Mouse (Mus musculus) lung, embryonic 15.5 days (tissue): ENCODE data around the gene Ppfia3. TPM values are rescaled to one million over a fixed set of nuclear protein-coding genes. Genes with fewer than 3 reads are reported as not detected.

Experiments
- ATAC-seq: fragments of 200-750 bp; cut with Nextera tagmentation; 2 replicates; pipeline ENCODE4 v1.8.0; 2017; ENCODE audit warnings: moderate number of reproducible peaks, borderline replicate concordance; ENCODE audit not compliant: low FRiP score, low TSS enrichment; ENCODE audit errors: extremely low read depth
- H3K27ac ChIP-seq: fragments of 300-500 bp; sonication (generic); 2 replicates; pipeline ENCODE4 v1.5.1; 2015; ENCODE audit warnings: moderate library complexity, mild to moderate bottlenecking, inconsistent platforms
- H3K27me3 ChIP-seq: fragments of 300-500 bp; sonication (generic); 2 replicates; pipeline ENCODE4 v1.6.1; 2015; ENCODE audit warnings: inconsistent platforms
- H3K36me3 ChIP-seq: fragments of 300-500 bp; sonication (generic); 2 replicates; pipeline ENCODE4 v1.6.1; 2015; ENCODE audit warnings: inconsistent platforms
- H3K4me1 ChIP-seq: fragments of 300-500 bp; sonication (generic); 2 replicates; pipeline ENCODE4 v1.6.1; 2015; ENCODE audit warnings: inconsistent platforms
- H3K4me2 ChIP-seq: fragments of 300-500 bp; sonication (generic); 2 replicates; pipeline ENCODE4 v1.6.1; 2015; ENCODE audit warnings: inconsistent platforms, mild to moderate bottlenecking, moderate library complexity
- H3K4me3 ChIP-seq: fragments of 300-500 bp; sonication (generic); 2 replicates; pipeline ENCODE4 v1.5.1; 2015; ENCODE audit warnings: mild to moderate bottlenecking, inconsistent platforms
- H3K9ac ChIP-seq: fragments of 300-500 bp; sonication (generic); 2 replicates; pipeline ENCODE4 v1.6.1; 2015; ENCODE audit warnings: inconsistent platforms
- H3K9me3 ChIP-seq: fragments of 300-500 bp; sonication (generic); 2 replicates; pipeline ENCODE4 v1.6.1; 2016; ENCODE audit warnings: inconsistent platforms
- WGBS: fragments of 180-500 bp; shearing (Covaris S2); methylation state at CpG from one replicate; pipeline ENCODE4 v1.1.7; 2015; 5-methylcytosine and 5-hydroxymethylcytosine counted together
- polyA plus RNA-seq: library from polyadenylated mRNA; unstranded; fragments of >200 nt; fragmentation: Nextera tagmentation; extraction: Ambion mirVana; gene quantifications from 2 replicates; pipeline ENCODE4 v1.2.1, GENCODE M21; 2015

Ppfia3 gene
- polyA plus RNA-seq, 1 experiment from 2014 or later: 3.1 TPM

DNA sequence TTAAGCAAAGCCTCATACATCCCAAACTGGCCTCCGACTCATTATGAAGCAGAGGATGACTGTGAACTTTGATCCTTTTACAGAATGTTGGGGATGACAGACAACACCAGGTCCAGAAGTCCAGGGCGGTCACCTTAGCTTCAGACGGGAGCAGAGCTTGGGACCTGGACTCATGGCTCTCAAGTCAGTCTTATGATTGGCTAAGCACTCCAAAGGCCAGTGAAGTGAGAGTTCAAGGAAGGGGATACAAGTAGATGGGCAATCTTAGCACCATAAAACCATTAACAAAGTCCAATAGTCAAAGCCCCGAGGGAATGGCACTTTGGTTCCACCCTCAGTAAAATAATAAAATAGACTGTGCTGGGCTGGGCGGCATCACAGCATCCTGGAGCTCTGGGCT, 43.8 kb downstream of the Ppfia3 start:
- H3K9me3 ChIP-seq: no peaks in the 10 kb centered on the region
- WGBS: 87% methylated on average over 5 of the region's 5 CpGs
- H3K27me3 ChIP-seq: no peaks in the 10 kb centered on the region
- no peaks in the 10 kb centered on the region for H3K4me1 ChIP-seq
- no peak overlapping the region for H3K4me2 ChIP-seq
- no peak overlapping the region for H3K9ac ChIP-seq
- no peak overlapping the region for H3K4me3 ChIP-seq
- H3K27ac ChIP-seq: no peak overlapping the region
- ATAC-seq: no peak
- peaks cover 32% of the 10 kb centered on the region for H3K36me3 ChIP-seq

DNA sequence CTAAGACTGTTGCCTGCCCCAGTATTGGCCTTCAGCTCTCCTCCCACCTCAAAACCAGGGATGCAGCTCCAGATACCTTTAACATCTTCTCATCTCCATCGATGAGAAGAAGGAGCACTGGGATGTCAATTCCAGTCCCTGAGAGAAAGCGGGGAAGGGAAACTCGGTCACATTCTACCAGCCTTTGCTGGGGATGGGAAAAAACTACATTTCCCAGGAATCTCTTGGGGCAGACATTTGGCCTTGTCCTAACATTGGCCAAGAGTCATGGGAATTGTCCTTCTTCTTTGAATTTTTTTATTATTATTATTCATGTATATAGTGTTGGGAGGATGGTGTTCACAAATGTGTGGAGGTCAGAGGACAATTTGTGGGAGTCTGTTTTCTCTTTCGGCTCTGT, 44.6 kb downstream of the Ppfia3 start:
- H3K4me2 ChIP-seq: no peak overlapping the region
- no peak overlapping the region for H3K9ac ChIP-seq
- no peaks in the 10 kb centered on the region for H3K9me3 ChIP-seq
- WGBS: 84% methylated on average over 4 of the region's 4 CpGs
- H3K27ac ChIP-seq: no peak overlapping the region
- H3K36me3 ChIP-seq: peaks cover 32% of the 10 kb centered on the region
- H3K4me1 ChIP-seq: no peaks in the 10 kb centered on the region
- H3K4me3 ChIP-seq: no peak overlapping the region
- ATAC-seq: no peak
- H3K27me3 ChIP-seq: no peaks in the 10 kb centered on the region

DNA sequence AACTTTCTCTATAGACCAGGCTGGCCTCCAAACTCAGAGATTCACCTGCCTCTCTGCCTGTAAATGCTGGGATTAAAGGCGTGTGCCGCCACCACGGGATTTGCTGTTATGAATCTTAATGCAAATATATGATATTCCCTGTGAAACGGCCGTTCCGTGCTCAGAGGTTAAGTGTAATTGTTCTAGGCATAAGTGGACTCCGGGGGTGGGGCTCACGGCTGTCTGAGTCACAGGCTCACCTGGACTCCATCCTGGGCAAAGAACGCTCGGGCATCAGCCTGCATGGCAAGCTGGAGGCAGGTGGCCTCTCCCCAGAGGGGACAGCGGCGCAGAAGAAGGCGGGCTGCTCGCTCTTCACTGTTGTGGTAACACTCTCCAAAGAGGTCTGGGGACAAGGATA, 50.3 kb downstream of the Ppfia3 start:
- peaks cover 10% of the 10 kb centered on the region for H3K4me1 ChIP-seq

DNA sequence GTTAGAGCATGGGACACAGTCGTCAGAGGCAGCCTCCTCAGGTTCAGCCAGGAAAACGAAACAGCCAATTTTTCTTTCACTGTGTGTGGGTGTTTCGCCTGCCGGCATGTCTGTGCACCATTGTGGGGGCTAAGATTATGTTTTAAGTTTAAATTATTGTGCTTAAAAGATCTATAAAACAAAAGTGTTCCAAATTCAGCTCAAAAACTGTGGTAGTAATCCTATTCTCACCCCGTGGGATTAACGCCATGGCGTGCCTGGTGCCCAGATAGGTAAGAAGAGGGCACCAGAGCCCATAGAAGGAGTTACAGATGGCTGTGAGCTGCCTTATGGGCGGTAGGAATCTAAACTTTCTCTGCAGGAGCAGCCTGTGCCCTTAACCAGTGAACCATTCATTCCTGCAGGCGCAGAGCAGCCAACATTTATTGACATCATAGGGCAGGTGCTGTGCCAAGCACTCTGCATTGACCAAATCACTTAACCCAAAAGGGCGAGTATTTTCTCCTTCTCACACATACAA, 51.6 kb downstream of the Ppfia3 start:
- Histone ChIP-seq H3K4me3 (no peak overlapping the region), H3K9ac (no peak overlapping the region), H3K4me2 (no peak overlapping the region), H3K27me3 (no peaks in the 10 kb centered on the region), H3K27ac (no peak overlapping the region), H3K9me3 (no peaks in the 10 kb centered on the region), H3K4me1 (peaks cover 10% of the 10 kb centered on the region), H3K36me3 (peaks cover 17% of the 10 kb centered on the region; the same call in 1 of the 2 replicates)
- no peak for ATAC-seq
- 78% methylated on average over 10 of the region's 10 CpGs for WGBS

More for the DNA sequence above, 50.3 kb downstream of the Ppfia3 start:
- 76% methylated on average over 14 of the region's 14 CpGs for WGBS
- no peak for ATAC-seq
- Histone ChIP-seq H3K27ac (no peak overlapping the region), H3K9me3 (no peaks in the 10 kb centered on the region), H3K4me3 (no peak overlapping the region), H3K9ac (no peak overlapping the region), H3K36me3 (peaks cover 17% of the 10 kb centered on the region; the same call in 1 of the 2 replicates), H3K4me2 (no peak overlapping the region), H3K27me3 (no peaks in the 10 kb centered on the region)

DNA sequence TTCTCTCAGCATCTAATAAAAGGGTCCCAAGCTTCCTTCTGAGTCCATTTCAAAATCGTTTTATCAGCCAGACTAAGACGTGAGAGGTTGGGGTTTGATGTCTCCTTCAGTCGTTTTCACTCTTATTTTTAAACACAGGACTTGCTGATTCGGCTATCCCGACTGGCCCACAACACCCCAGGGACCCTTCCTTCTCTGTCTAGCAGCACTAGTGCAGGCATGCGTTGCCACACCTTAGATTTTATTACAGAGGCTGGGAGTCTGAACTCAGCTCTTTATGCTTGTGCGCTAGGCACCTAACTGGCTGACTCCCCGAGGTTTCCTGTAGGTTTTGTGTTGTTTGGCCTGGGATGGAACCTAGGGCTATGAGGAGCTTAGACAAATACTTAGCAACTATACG, 53.3 kb downstream of the Ppfia3 start:
- Histone ChIP-seq H3K9me3 (no peaks in the 10 kb centered on the region), H3K27ac (peak overlapping the region; percentile 24; the same call in 1 of the 2 replicates), H3K36me3 (peaks cover 15% of the 10 kb centered on the region; the same call in 1 of the 2 replicates), H3K4me1 (peaks cover 10% of the 10 kb centered on the region), H3K9ac (no peak overlapping the region), H3K4me3 (no peak overlapping the region), H3K27me3 (no peaks in the 10 kb centered on the region), H3K4me2 (no peak overlapping the region)
- no peak for ATAC-seq
- WGBS: 31% methylated on average over 9 of the region's 9 CpGs

DNA sequence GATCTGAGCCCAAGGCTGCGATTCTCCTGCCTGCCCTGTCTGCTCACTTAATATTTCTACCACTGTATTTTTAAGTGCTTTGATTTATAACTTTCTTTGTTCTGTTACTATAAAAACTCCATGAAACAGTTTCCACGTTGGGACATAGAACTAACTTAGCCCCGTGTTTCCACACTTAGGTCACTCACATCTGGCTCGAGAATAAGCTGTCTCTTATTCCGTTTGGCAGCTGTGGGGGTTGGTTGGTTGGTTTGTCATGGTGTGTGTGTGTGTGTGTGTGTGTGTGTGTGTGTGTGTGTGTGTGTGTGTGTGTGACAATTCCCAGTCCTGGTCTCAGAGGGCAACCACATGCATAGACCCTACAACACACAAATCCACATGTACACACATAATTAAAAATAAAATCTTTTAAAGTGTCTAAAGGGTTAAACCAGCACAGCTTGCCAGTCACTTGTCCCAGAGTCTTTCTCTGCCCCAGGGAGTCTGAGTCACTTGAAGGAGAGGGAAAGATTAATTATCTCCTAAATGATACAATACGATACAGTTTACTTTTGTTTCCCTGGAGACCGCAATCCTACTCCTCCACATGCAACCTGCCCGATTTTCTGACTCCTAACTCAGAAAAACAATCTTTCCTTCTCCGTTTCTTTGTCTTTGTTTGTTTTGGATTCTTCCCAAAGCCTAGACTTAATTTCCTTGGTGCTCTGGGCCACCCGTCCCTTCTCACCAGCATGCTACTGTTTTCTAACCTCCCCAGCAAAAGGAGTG, 53.9 kb downstream of the Ppfia3 start:
- ATAC-seq: no peak
- Histone ChIP-seq H3K27ac (peak overlapping the region; percentile 24; the same call in 1 of the 2 replicates), H3K4me3 (no peak overlapping the region), H3K27me3 (no peaks in the 10 kb centered on the region), H3K36me3 (0 out of 2 replicates have a peak, but pooled peaks cover 13% of the 10 kb centered on the region), H3K9me3 (no peaks in the 10 kb centered on the region), H3K4me2 (no peak overlapping the region), H3K9ac (no peak overlapping the region), H3K4me1 (peaks cover 10% of the 10 kb centered on the region)
- WGBS: 17% methylated on average over 10 of the region's 10 CpGs

DNA sequence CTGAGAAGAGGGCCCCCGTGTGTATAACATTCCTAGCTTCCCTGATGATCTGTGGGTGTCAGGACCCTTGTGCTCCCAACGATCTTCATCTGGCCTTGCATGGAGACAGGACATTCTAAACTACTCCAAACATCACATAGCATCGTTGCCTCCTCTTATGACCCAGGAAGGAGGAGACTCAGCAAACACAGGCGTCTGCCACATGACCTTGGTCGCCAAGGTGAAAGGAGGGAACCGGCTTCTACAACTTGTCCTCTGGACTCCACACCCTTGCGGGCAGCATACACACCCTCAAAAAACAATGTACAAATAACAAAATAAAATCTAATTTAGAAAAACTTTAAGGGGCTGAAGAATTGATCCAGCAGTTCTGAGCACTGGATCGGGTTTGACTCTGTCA, 54.8 kb downstream of the Ppfia3 start:
- H3K4me1 ChIP-seq: peaks cover 10% of the 10 kb centered on the region
- H3K36me3 ChIP-seq: 0 out of 2 replicates have a peak, but pooled peaks cover 12% of the 10 kb centered on the region

DNA sequence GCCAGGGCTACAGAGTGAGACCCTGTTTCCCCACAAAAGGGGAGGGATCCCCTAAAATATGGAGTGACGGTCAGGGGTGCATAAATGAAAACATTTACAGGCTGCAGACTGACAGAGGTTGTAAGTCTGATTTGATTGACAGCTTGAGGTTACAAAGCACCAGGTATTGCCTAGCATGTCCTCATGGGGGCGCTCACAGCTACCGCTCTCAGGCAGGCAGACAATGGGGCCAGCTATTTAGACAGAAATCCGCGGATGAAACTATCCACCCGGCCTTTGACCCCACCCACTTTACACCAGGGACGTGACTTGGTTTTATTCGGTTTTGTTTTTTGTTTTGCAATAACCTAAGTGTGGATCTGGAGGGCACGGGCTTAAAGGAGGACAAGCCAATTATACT, 57.4 kb downstream of the Ppfia3 start:
- Histone ChIP-seq H3K36me3 (0 out of 2 replicates have a peak, but pooled peaks cover 2% of the 10 kb centered on the region), H3K9me3 (no peaks in the 10 kb centered on the region), H3K4me2 (no peak overlapping the region), H3K4me3 (no peak overlapping the region), H3K27me3 (no peaks in the 10 kb centered on the region), H3K4me1 (peaks cover 17% of the 10 kb centered on the region), H3K9ac (no peak overlapping the region), H3K27ac (no peak overlapping the region)
- ATAC-seq: no peak
- 21% methylated on average over 9 of the region's 9 CpGs for WGBS

More for the DNA sequence above, 54.8 kb downstream of the Ppfia3 start:
- Histone ChIP-seq H3K4me2 (no peak overlapping the region), H3K9me3 (no peaks in the 10 kb centered on the region), H3K9ac (no peak overlapping the region), H3K4me3 (no peak overlapping the region), H3K27me3 (no peaks in the 10 kb centered on the region), H3K27ac (no peak overlapping the region)
- WGBS: 26% methylated on average over 8 of the region's 8 CpGs
- no peak for ATAC-seq

DNA sequence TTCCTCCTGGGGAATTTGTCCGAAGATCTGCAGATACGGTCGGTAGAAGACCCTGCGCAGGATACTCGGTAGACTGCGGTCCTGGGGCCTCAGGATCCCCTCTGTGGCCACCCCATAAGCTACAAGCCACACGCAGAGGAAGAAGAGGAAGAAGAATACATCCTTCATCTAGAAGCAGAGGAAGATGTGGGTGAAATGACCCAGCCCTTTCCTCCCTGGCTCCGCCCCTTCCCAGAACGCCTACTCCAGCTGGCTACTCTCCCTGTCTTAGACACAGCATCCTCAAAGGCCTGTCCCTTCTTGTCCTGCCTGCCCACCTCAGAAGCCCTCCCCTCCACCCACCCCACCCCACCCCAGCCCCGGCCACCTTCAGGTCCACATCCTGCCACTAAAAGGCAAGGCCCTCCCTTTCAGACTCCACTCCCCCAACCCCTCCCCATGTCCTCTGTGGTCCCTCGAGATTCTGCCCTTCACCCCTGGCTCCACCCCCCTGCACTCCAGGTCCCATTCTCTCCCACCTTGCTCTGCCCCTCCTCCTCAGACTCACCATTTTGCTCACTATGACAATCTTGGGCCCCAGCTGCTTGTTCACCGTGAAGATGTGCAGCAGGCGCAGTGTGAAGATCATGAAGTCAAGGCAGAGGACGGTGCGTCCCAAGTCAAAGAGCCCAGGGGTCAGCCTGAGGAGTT, 58.1 kb downstream of the Ppfia3 start:
- no peaks in the 10 kb centered on the region for H3K9me3 ChIP-seq
- no peaks in the 10 kb centered on the region for H3K36me3 ChIP-seq
- H3K4me1 ChIP-seq: peaks cover 17% of the 10 kb centered on the region
- H3K4me3 ChIP-seq: no peak overlapping the region
- no peak for ATAC-seq
- H3K27me3 ChIP-seq: no peaks in the 10 kb centered on the region
- no peak overlapping the region for H3K4me2 ChIP-seq
- 71% methylated on average over 15 of the region's 15 CpGs for WGBS
- H3K27ac ChIP-seq: no peak overlapping the region
- H3K9ac ChIP-seq: no peak overlapping the region

DNA sequence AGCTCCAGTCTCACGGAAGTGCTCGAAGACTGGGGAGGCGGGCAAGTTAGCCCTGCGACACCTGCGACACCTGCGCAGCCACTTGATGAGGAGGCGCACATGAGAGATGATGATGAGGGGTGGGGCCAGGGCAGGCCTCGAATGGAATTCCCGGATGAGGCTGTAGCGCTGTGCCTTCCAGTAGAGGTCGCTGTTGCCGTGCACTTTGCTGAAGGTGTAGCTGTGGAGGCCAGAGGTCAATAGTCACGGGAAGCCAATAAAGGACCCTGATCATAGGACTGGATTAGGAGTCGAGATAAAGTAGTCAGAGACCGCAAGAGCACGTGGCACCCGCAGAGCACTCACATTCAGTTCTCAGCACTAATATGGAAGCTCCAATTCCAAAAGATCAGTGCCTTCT, 61.5 kb downstream of the Ppfia3 start:
- Histone ChIP-seq H3K36me3 (no peaks in the 10 kb centered on the region), H3K4me3 (no peak overlapping the region), H3K9me3 (no peaks in the 10 kb centered on the region), H3K27me3 (no peaks in the 10 kb centered on the region), H3K4me2 (peak overlapping the region; percentile 39), H3K4me1 (peaks cover 11% of the 10 kb centered on the region), H3K27ac (no peak overlapping the region), H3K9ac (no peak overlapping the region)
- 11% methylated on average over 17 of the region's 17 CpGs for WGBS
- peak; percentile 61 for ATAC-seq

DNA sequence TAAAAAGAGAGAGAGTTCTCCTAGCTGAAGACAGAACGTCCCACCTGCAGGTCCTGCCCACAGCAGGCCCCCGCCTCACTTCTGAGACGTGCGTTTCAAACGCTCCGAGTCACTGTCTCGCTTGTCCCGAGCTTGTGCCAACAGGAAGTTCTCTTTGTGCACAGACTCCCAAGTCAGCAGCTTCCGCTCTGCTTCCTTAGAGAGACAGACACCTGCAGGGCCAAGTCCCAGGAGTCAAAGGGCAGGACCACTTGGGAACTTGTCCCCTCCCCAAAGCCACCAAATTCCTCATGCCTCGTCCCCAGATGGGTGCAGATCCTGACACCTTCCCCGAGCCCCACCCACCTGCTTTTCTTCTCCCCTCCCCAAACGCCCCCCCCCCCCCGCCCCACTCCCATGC, 62.0 kb downstream of the Ppfia3 start:
- Histone ChIP-seq H3K4me1 (peaks cover 15% of the 10 kb centered on the region), H3K9me3 (no peaks in the 10 kb centered on the region), H3K9ac (no peak overlapping the region), H3K4me2 (peak overlapping the region; percentile 39), H3K36me3 (no peaks in the 10 kb centered on the region), H3K27ac (no peak overlapping the region), H3K27me3 (no peaks in the 10 kb centered on the region), H3K4me3 (no peak overlapping the region)
- 22% methylated on average over 12 of the region's 13 CpGs for WGBS
- no peak; the same call in 1 of the 2 replicates for ATAC-seq

DNA sequence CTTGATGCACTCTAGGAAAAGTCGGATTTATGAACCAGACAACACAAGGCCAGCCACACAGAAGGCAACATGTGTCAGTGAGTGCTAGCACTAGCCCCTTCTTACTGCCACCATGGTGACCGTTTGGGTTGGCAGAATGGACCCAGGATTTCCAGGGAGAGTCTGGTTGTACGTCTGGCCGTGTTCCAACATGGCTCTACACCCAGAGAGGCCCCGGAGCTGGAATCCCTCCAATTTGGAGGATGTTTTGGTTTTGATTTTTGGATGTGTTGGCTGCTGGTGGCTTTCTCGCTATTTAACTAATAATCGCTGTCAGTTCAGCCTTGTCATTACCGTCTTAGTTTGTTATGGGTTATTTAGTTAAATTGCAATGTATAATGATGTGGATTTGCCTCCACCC, 64.2 kb downstream of the Ppfia3 start:
- H3K27me3 ChIP-seq: no peaks in the 10 kb centered on the region
- no peak overlapping the region for H3K4me3 ChIP-seq
- 44% methylated on average over 8 of the region's 8 CpGs for WGBS
- H3K9ac ChIP-seq: no peak overlapping the region
- H3K36me3 ChIP-seq: no peaks in the 10 kb centered on the region
- no peaks in the 10 kb centered on the region for H3K9me3 ChIP-seq
- peaks cover 16% of the 10 kb centered on the region for H3K4me1 ChIP-seq
- no peak for ATAC-seq
- no peak overlapping the region for H3K4me2 ChIP-seq
- no peak overlapping the region for H3K27ac ChIP-seq
